Mouse (Mus musculus) c-Kit-positive CD71-positive TER-119-positive erythroid progenitor cells, embryonic 14.5 days (primary cell): ENCODE measurements around the gene Taf15.
"Not testable (repeated sequence)": the region's sequence is repeated elsewhere in the genome, so short reads cannot be mapped to it uniquely, and the experiment has no call there.

Source experiments
- DNase-seq: peaks from one replicate; pipeline ENCODE4 v3.0.0-alpha.2; 2013; ENCODE audit warnings: low spot score

Gene Taf15

GRCm38 (mm10) chr11:83538705-83539314 lies 65.9 kb downstream of the Taf15 start:
- DNase-seq: no peak

GRCm38 (mm10) chr11:83540931-83541330 lies 68.0 kb downstream of the Taf15 start:
- no peak for DNase-seq

- DNase-seq: no peak
These were observed 68.5 kb downstream of the Taf15 start for GRCm38 (mm10) chr11:83541415-83541814.

GRCm38 (mm10) chr11:83544214-83544613 lies 71.3 kb downstream of the Taf15 start:
- DNase-seq: no peak

- no peak for DNase-seq
These were observed 77.3 kb downstream of the Taf15 start for GRCm38 (mm10) chr11:83550186-83550632.

- not testable (repeated sequence) for DNase-seq
These were observed 78.2 kb downstream of the Taf15 start for GRCm38 (mm10) chr11:83551037-83551436.

GRCm38 (mm10) chr11:83551668-83552067 lies 78.8 kb downstream of the Taf15 start:
- DNase-seq: no peak
